Mouse (Mus musculus): ENCODE data around the gene Fam205a1.
"Not testable (repeated sequence)": the region's sequence is repeated elsewhere in the genome, so short reads cannot be mapped to it uniquely, and the experiment has no call there.

Gene Fam205a1

DNA sequence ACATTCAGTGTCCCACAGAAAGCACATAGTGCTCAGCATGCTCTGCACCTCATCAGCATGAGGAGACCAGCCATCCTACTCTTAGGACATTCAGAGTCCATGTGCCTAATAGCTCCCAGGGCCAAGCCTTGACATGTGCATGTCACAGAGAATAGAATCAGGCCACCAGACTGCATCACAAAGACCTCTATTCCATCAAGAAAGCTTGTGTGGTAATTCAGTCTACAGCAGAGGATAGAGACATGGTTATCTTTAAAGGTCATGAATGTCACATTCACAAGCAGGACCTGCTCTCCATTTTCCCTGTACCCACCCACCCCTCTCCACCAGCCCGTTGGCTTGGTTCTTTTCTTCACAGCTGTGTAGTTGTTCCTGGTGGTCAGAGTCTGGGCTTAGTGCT is at the start of gene Fam205a1:
Fam205a1 (minus strand) TSS at position 101 of the 400 bp plus-strand sequence.
- DNase-seq (ENCODE audit: low read depth, low spot score): not testable (repeated sequence)

DNA sequence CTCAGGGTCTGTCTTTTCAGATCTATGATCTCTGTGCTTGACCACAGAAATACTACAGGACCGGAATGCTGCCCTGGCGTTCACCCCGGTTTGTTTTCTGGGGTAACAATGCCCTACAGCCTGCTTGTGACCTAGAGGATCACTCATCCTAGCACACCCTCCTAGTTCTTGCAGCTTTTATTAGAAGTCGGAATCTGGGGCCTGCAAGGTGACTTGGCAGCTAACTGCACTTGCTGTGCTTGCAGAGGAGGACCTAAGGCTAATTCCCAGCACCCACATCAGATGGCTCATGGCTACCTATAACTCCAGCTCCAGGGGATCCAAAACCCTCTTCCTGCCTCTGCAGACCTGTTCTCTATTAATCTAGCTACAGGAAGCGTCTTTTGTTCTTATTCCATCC is 49.0 kb upstream of the Fam205a1 start:
- DNase-seq (ENCODE audit: low read depth, low spot score): no peak

DNA sequence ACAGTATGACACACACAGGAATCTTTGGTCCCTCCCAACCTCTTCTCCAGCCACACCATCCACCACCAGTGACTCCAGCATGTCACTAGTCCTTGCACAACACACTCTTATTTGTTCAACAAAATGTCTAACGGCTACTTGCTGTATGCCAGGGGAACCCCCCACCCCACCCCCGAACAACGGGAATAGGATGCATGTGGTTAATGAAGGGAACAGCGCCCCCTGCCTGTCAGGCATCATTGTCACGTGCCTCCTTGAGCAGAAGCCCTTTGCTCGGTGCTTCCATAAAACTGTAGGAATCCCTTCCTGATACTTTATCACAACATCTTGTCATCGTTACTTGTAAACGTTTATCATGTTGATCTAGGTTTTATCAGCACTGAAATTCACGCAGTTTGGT is 48.5 kb upstream of the Fam205a1 start:
- peak; percentile 66 for DNase-seq (ENCODE audit: low read depth, low spot score)

DNA sequence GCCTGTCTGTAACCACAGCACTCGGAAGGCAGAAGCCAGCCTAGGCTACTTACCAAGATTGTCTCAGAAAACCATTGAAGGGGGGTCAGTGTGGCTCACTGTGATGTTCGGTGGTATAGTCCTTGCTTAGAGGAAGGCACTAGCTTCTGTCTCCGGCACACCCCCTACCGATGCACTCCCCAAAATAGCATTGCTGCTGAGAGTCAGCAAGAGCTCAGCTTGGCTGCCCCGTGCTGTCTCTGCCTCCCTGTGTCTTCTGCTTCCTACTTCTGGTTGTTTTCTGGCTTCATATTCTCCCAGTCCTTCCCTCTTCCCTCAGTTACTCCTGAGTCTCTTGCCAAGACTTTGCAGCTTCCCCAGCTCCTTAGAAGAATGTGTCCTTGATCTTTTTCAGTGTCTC is 47.2 kb upstream of the Fam205a1 start:
- DNase-seq (ENCODE audit: low read depth, low spot score): no peak

DNA sequence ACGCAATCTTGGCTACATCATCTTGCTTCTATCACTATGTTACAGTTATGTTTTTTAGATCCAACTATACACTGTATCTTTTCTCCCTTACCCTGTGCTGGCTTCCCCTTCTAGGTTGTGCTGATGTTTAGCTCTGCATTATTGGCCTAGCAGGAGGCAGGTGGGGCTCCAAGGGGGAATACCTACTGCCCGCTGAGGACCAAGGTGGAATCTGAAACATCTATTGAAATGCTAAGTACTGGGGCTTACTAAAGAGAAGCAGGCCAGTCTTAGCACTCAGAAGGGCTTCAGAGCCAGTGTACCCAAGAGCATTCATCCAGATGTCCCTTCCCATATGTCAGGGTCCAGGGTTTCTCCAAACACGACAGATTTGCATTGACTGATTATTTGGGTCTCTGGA is 45.2 kb upstream of the Fam205a1 start:
- peak; percentile 62 for DNase-seq (ENCODE audit: low read depth, low spot score)

DNA sequence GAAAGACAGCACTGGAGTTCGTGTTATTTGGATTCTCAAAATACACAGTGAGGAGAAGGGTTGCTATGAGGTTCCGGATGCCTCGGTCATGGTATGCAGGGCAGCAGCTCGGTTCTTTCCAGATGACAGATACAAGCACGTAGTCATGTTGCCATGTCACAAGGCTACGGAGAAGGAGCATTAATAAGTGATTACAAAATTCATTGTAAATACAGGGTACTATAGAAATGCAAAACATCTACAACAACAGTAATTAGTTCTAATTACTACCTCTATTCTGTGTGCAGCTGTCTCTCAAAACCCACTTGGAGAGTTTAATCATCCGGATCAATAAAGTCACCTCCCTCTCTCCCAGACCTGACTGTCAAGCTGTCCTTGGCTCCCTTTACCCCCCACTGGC is 41.4 kb upstream of the Fam205a1 start:
- DNase-seq (ENCODE audit: low read depth, low spot score): no peak

DNA sequence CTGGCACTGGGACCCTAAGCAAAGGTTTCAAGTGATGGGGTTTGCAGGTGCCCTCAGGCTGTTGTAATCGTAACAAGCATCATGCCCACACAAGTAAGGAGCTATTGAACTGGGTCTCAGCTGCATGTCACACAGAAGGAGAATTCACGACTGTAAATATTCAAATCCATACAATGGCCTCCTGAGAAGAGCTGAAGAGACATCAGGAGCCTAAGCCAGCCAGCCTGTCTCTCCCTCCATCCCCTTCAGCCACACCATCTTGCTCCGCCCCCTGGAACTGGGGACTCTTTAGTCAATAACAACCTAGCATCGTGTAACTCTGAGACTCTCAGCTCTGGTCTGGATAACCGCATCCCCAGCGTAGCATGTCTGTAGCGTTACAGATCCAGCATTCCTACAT is 37.5 kb upstream of the Fam205a1 start:
- no peak for DNase-seq (ENCODE audit: low read depth, low spot score)

- no peak for DNase-seq (ENCODE audit: low read depth, low spot score)
Observed at GRCm38 (mm10) chr4:42888806-42889205, 35.1 kb upstream of the Fam205a1 start.

- DNase-seq (ENCODE audit: low read depth, low spot score): no peak
Observed at GRCm38 (mm10) chr4:42886926-42887325, 33.2 kb upstream of the Fam205a1 start.

DNA sequence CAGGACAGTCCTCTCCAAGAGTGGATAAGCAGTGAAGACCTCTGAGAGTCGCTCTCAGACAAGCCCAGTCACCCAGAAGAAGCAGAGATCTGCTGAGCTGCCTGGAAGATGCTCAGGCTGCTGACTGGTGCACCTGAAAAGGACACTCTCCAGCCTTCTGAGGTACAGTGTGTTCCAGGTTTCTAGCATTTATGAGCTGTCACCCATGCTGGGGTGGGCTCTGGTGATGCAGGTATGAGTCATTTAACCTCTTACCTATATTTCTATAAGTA is 26.9 kb upstream of the Fam205a1 start:
- DNase-seq (ENCODE audit: low read depth, low spot score): no peak

- DNase-seq (ENCODE audit: low read depth, low spot score): no peak
Observed at GRCm38 (mm10) chr4:42879829-42880676, 26.4 kb upstream of the Fam205a1 start.

DNA sequence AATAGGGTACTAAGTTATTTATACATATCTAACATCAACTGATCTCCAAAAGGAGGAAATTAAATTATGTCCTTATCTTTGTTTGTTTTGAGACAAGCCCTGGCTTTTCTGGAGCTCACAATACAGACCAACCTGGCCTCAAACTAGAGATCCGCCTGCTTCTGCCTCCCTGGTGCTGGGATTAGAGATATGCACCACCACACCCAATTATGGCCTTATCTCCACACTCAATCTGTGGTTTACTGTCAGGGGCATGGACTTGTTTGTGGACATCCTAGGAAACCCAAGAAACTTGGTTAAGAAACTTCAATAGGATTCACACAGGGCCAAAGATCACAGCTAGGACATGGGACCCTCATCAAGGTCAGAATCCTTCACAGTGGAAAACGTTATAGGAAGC is 24.0 kb upstream of the Fam205a1 start:
- DNase-seq (ENCODE audit: low read depth, low spot score): no peak

DNA sequence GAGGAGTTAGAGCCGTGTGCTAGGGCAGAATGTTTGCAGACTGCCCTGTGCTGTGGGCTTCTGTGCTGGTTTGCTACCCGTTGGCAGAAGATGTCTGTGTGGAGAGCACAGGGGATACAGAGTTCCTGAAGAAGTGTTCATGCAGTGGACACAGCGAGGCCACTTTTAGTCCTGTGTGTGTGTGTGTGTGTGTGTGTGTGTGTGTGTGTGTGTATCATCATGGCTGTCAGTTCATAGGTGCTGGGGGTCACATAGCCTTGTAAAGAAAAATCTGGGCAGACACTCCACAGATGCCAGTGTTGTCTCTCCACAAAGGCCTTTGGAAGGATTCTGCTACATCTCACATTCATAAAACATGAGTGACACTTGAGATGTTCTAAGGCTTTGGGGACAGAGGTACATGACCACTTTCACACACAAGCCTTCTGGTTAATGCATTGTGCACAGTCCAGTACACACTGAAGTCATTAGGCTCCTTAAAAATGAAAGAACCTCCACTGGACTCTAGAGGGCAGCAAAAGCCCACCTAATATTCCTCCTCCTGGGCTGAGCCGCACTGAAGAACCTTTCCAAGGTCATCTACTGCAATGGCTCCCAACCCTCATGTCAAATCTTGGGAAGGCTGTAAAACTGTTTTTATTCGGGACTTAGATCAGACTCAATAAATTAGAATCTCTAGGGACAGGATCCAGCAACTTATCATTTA is 23.1 kb upstream of the Fam205a1 start:
- peak; percentile 75 for DNase-seq (ENCODE audit: low read depth, low spot score)

DNA sequence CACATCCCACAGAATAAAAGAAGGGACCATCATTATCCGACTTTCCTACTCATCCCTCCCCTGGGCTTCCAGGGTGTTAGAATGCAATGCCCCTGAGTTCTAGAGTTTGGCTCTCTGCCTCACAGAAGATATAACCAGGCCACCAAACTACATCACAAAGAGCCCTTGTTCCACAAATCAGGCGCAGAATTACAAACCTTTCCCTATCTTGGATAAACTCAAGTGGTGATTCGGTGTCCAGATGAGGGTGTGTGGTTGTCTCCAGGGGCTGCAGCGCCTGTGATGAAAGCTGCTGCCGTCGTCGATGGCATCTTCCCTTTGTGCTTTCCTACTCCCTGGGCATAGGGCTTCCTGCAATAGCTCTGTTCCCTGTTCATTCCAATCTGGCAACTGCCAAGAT is 20.4 kb upstream of the Fam205a1 start, which contains the start of gene Fam205c:
Fam205c (minus strand) TSS at position 101 of the 400 bp plus-strand sequence.
- DNase-seq (ENCODE audit: low read depth, low spot score): no peak

GRCm38 (mm10) chr4:42872746-42873435 is 19.2 kb upstream of the Fam205a1 start:
- DNase-seq (ENCODE audit: low read depth, low spot score): peak; percentile 35

- DNase-seq (ENCODE audit: low read depth, low spot score): no peak
Observed at GRCm38 (mm10) chr4:42872151-42872550, 18.5 kb upstream of the Fam205a1 start.

DNA sequence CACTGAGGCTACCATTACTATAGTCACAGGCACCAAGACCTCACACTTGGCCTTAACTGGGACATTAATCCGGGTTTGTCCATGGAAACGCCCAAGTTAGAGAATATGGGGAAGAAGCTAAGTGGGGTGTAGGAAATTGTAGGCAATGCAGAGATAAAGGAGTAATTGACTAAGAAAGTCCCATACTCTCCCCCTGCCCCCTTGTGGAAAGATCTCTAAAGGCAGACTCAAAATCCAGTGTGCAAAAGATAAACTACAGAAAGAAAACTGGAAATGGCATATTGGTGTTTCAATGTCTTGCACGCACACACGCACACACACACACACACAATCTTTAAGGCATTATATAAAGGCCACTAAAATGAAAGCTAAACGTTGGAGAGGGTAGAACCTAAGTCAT is 17.1 kb upstream of the Fam205a1 start:
- DNase-seq (ENCODE audit: low read depth, low spot score): no peak

- DNase-seq (ENCODE audit: low read depth, low spot score): no peak
Observed at GRCm38 (mm10) chr4:42868193-42868592, 14.5 kb upstream of the Fam205a1 start.

DNA sequence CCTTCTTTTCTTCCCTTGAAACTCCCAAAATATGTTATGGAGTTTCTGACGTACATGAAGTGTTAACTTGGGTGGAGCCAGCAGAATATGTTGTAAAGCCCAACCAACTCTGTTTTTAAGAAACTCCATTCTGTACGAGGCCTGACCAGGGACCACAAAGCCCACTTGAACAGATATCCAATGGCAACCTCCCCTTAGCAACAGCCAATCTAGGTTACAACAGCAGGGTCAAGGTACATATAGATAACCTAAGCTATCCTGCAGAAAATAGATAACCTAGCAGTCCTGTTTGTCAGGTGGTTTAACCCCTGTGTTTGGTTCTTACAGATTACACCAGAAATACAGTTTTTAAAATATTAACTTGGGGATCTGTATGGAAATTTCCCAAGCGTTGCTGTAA is 13.7 kb upstream of the Fam205a1 start:
- DNase-seq (ENCODE audit: low read depth, low spot score): no peak

DNA sequence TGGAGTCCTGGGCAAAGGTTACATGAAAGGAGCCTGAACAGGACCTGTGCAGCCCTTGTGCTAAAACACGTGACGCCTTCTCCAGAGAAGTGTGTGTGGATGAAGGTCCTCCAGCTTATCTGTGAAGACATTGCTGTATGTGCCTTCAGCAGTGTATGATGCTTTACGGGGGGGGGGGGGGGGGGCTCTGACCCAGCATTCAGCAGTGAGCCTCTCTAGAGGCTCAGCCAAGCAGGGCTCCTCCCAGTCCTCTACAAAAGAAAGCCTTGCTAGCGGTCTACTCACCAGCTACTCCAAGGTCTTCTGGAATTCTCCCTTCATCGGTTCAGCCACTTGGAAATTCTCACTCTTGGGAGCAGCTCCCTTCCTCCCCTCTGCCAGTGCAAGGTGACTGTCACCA is 9.8 kb upstream of the Fam205a1 start:
- DNase-seq (ENCODE audit: low read depth, low spot score): not testable (repeated sequence)

- not testable (repeated sequence) for DNase-seq (ENCODE audit: low read depth, low spot score)
Observed at GRCm38 (mm10) chr4:42860483-42860882, 6.8 kb upstream of the Fam205a1 start.

DNA sequence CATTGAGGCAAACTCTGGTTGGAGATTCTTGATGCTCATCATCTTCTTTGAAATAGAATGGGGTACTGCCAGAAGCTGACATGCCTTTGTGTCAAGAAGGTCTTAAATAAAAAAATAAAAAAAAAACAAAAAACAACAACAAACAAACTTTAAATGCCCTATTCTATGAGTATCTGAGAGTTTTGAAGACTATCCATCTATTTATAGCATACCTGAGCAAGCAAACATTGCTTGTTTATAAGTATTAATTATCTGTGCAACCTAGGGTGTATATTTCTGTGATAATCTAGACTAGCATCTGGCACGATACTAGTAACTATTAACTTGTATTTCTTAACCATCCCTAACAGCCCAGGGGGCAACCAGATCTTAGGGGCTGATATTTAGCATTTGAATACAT is 3.0 kb upstream of the Fam205a1 start, which contains the start of gene Gm12394:
Gm12394 (minus strand) TSS at position 101 of the 400 bp plus-strand sequence.
- DNase-seq (ENCODE audit: low read depth, low spot score): not testable (repeated sequence)

Data from ES-CJ7 (cell line).